Mouse (Mus musculus) cerebellum, adult (tissue): Measurements from ENCODE around the gene Aspa.

Experiments used
- ATAC-seq: cut with Nextera tagmentation; 2 replicates; pipeline ENCODE4 v1.9.2; 2017; ENCODE audit warnings: mild to moderate bottlenecking, moderate library complexity, mixed read lengths; ENCODE audit not compliant: insufficient number of reproducible peaks, low FRiP score, low TSS enrichment

The Aspa gene

DNA sequence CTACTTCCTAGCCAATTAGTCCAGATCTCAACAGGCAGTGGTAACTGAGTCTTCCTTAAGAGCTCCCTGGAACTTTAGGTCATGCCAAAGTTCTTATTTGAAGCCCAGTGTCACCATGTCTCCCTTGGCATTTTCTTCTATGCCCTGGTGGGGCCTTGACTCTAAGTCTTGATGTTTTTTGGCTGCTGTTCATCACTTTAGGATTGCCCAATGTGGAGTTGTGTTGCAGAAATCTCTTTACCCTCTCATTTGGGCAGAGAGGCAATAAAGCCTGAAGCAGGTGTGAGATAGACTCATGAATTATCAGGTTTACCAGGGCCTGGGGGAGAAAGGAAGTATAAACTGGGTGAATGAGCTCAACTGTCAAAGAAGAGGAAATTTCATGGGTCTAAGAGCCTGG, 70.7 kb downstream of the Aspa start:
- ATAC-seq, result no peak

GRCm38 (mm10) chr11:73257362-73257945, 71.9 kb downstream of the Aspa start:
- ATAC-seq, result no peak
